Mouse (Mus musculus): ENCODE measurements at regions not wholly inside any gene's neighbourhood (a gene's known extent, or its start where the extent isn't known, plus 50 kb on each side); places are given as distances from the start of the nearest gene placed in this dataset.

GRCm38 (mm10) chr3:38036131-38036530, 311.8 kb upstream of the Gm5148 start:
- Histone ChIP-seq H3K4me2 (no peak overlapping the region), H3K36me3 (no peaks in the 10 kb centered on the region), H3K9ac (no peak overlapping the region), H3K27ac (no peak overlapping the region), H3K4me1 (replicated peaks) (no peaks in the 10 kb centered on the region), H3K4me3 (no peak overlapping the region), H3K9me3 (no peaks in the 10 kb centered on the region), H3K27me3 (no peaks in the 10 kb centered on the region)
- ATAC-seq (ENCODE audit: low FRiP score): no peak

DNA sequence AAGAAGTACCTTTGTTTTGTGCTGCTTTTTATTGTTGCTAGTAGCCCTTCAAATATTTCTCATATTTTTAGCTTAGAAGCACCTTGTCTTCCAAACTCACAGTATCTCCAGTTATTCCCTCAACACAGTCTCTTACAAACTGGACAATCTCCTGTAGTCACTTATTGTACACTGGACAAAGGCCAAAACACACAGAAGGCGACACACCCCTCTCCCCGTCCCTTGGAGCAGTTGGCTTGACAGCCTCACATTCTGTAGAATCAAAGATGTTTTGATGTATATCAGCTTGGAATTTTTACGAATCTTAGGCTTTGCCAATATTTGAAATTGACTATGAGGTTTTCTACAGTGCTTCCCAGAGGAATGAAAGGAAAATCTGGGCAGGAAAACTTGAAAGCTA, 309.8 kb upstream of the Gm5148 start:
- ATAC-seq (ENCODE audit: low FRiP score): no peak
- H3K9me3 ChIP-seq: no peaks in the 10 kb centered on the region

GRCm38 (mm10) chr3:38014768-38015167, 290.5 kb upstream of the Gm5148 start:
- no peaks in the 10 kb centered on the region for H3K4me1 ChIP-seq (replicated peaks)
- H3K27me3 ChIP-seq: no peaks in the 10 kb centered on the region
- no peak overlapping the region for H3K4me2 ChIP-seq
- no peaks in the 10 kb centered on the region for H3K36me3 ChIP-seq
- ATAC-seq (ENCODE audit: low FRiP score): 0 out of 2 replicates have a peak, but pooled peaks have one; percentile 24
- no peak overlapping the region for H3K9ac ChIP-seq
- WGBS: 60% methylated on average over 1 of the region's 1 CpGs
- H3K4me3 ChIP-seq: no peak overlapping the region
- H3K27ac ChIP-seq: no peak overlapping the region
- no peaks in the 10 kb centered on the region for H3K9me3 ChIP-seq

More for the DNA sequence above, 309.8 kb upstream of the Gm5148 start:
- no peak overlapping the region for H3K27ac ChIP-seq
- H3K9ac ChIP-seq: no peak overlapping the region
- H3K4me2 ChIP-seq: no peak overlapping the region
- H3K36me3 ChIP-seq: no peaks in the 10 kb centered on the region
- 73% methylated on average over 3 of the region's 3 CpGs for WGBS
- H3K27me3 ChIP-seq: no peaks in the 10 kb centered on the region
- no peaks in the 10 kb centered on the region for H3K4me1 ChIP-seq (replicated peaks)
- H3K4me3 ChIP-seq: no peak overlapping the region

- Histone ChIP-seq H3K4me2 (no peak overlapping the region), H3K27me3 (no peaks in the 10 kb centered on the region), H3K4me1 (replicated peaks) (no peaks in the 10 kb centered on the region), H3K9me3 (no peaks in the 10 kb centered on the region), H3K36me3 (no peaks in the 10 kb centered on the region), H3K4me3 (no peak overlapping the region), H3K9ac (no peak overlapping the region), H3K27ac (no peak overlapping the region)
- 40% methylated on average over 4 of the region's 4 CpGs for WGBS
- no peak for ATAC-seq (ENCODE audit: low FRiP score)
Measured at GRCm38 (mm10) chr3:38009168-38009567, 284.9 kb upstream of the Gm5148 start.

- no peaks in the 10 kb centered on the region for H3K36me3 ChIP-seq
- 92% methylated on average over 7 of the region's 7 CpGs for WGBS
- ATAC-seq (ENCODE audit: low FRiP score): no peak
Measured at GRCm38 (mm10) chr3:38008321-38008720, 284.0 kb upstream of the Gm5148 start.

DNA sequence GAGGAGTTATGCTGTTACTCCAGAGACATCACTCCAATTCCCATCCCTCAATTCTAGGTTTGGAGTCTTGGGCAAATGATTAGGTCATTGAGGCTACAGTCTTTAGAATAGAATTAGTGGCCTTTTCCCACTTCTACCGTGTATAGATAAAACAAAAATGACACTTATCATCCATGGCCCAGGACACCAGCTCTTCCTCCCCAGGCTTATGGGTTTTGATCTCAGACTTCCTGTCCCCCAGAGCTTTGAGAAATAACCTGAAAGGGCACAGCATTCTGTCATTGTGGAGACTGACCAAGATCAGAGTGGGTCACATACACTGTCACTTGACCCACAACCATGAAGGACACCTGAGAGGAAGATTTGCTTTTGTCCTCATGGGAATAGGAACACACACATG, 283.3 kb upstream of the Gm5148 start:
- H3K4me2 ChIP-seq: no peak overlapping the region
- H3K9ac ChIP-seq: no peak overlapping the region
- H3K27ac ChIP-seq: no peak overlapping the region
- no peaks in the 10 kb centered on the region for H3K36me3 ChIP-seq
- ATAC-seq (ENCODE audit: low FRiP score): no peak
- no peaks in the 10 kb centered on the region for H3K4me1 ChIP-seq (replicated peaks)
- 83% methylated on average over 1 of the region's 1 CpGs for WGBS
- H3K27me3 ChIP-seq: no peaks in the 10 kb centered on the region
- H3K4me3 ChIP-seq: no peak overlapping the region
- no peaks in the 10 kb centered on the region for H3K9me3 ChIP-seq

More at GRCm38 (mm10) chr3:38008321-38008720, 284.0 kb upstream of the Gm5148 start:
- Histone ChIP-seq H3K27me3 (no peaks in the 10 kb centered on the region), H3K9ac (no peak overlapping the region), H3K4me3 (no peak overlapping the region), H3K9me3 (no peaks in the 10 kb centered on the region), H3K4me2 (no peak overlapping the region), H3K27ac (no peak overlapping the region), H3K4me1 (replicated peaks) (no peaks in the 10 kb centered on the region)

DNA sequence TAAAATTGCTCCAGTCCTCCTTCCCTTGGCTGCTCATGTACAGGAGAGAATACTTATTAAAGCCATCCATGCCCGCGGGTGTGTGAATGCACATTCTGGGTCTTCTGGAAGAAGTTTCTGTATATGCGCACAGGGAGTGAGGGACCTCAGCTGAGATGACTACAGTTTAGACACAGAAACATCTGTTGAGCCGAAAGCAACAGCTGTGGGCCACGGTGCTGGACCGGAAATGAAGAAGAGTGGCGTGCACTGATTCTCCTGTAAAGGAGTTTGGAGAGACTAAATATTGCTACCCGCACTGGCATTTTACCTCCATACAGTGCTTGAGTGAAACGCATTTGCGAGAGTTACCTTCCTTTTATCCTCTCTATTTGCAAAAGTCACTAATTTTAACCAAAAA, 278.0 kb upstream of the Gm5148 start:
- no peaks in the 10 kb centered on the region for H3K4me1 ChIP-seq (replicated peaks)
- H3K9ac ChIP-seq: no peak overlapping the region
- no peaks in the 10 kb centered on the region for H3K27me3 ChIP-seq
- H3K27ac ChIP-seq: no peak overlapping the region
- no peaks in the 10 kb centered on the region for H3K36me3 ChIP-seq
- no peak overlapping the region for H3K4me2 ChIP-seq
- no peaks in the 10 kb centered on the region for H3K9me3 ChIP-seq
- ATAC-seq (ENCODE audit: low FRiP score): no peak
- WGBS: 95% methylated on average over 10 of the region's 10 CpGs
- no peak overlapping the region for H3K4me3 ChIP-seq

GRCm38 (mm10) chr3:37999779-38000178, 275.5 kb upstream of the Gm5148 start:
- H3K4me2 ChIP-seq: no peak overlapping the region
- 97% methylated on average over 1 of the region's 1 CpGs for WGBS
- H3K4me1 ChIP-seq (replicated peaks): no peaks in the 10 kb centered on the region
- H3K4me3 ChIP-seq: no peak overlapping the region
- H3K9ac ChIP-seq: no peak overlapping the region
- no peaks in the 10 kb centered on the region for H3K36me3 ChIP-seq
- H3K27me3 ChIP-seq: no peaks in the 10 kb centered on the region
- H3K9me3 ChIP-seq: no peaks in the 10 kb centered on the region
- ATAC-seq (ENCODE audit: low FRiP score): no peak
- no peak overlapping the region for H3K27ac ChIP-seq

DNA sequence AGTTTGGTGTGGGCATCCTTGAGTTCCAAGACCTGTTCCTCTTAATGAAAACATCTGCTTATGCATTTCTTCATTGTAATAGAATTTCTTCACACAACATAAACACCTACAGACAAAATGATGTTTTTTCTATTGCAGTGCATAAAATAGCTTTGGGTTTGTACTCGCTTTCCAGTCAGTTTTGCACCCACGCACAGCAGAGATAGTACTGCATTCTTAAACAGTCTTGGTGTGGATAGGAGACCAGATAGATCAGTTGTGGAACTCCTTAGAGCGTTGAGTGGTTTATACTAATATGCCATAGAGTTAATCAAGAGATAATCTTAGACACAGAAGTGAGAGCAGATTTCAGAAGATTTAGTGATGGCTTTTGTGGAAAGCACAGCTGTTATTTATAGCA, 273.7 kb upstream of the Gm5148 start:
- Histone ChIP-seq H3K36me3 (no peaks in the 10 kb centered on the region), H3K27me3 (no peaks in the 10 kb centered on the region), H3K27ac (no peak overlapping the region), H3K4me1 (replicated peaks) (no peaks in the 10 kb centered on the region), H3K4me2 (no peak overlapping the region), H3K9me3 (no peaks in the 10 kb centered on the region), H3K4me3 (no peak overlapping the region), H3K9ac (no peak overlapping the region)
- no peak for ATAC-seq (ENCODE audit: low FRiP score)
- 90% methylated on average over 3 of the region's 3 CpGs for WGBS

DNA sequence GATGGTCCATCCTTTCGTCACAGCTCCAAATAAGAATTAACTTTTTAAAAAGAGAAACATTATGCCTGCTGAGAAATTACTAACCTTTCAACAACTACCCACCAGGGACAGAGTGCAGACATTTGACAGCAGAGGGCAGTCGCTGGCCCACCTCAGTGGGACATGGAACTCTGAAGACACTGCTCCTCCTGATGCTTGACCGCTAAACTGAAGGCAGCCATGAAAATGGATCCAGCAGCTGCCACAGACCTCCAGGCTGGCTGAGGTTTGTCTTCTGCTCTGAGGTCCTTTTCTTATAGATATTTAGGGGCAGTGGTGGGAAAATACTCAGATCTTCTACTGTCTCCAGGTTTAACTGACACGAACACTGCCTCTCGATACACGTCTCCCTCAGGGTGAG, 265.7 kb upstream of the Gm5148 start:
- Histone ChIP-seq H3K36me3 (no peaks in the 10 kb centered on the region), H3K4me2 (no peak overlapping the region), H3K9me3 (no peaks in the 10 kb centered on the region), H3K4me1 (replicated peaks) (peaks cover 7% of the 10 kb centered on the region), H3K27ac (no peak overlapping the region), H3K27me3 (no peaks in the 10 kb centered on the region), H3K4me3 (no peak overlapping the region), H3K9ac (no peak overlapping the region)
- WGBS: 91% methylated on average over 6 of the region's 6 CpGs
- ATAC-seq (ENCODE audit: low FRiP score): no peak

GRCm38 (mm10) chr3:37987775-37988505, 263.6 kb upstream of the Gm5148 start:
- Histone ChIP-seq H3K36me3 (no peaks in the 10 kb centered on the region), H3K27me3 (no peaks in the 10 kb centered on the region), H3K27ac (no peak overlapping the region), H3K4me1 (replicated peaks) (peaks cover 7% of the 10 kb centered on the region), H3K4me3 (no peak overlapping the region), H3K9me3 (no peaks in the 10 kb centered on the region), H3K4me2 (no peak overlapping the region), H3K9ac (no peak overlapping the region)
- WGBS: 62% methylated on average over 20 of the region's 20 CpGs
- no peak for ATAC-seq (ENCODE audit: low FRiP score)

DNA sequence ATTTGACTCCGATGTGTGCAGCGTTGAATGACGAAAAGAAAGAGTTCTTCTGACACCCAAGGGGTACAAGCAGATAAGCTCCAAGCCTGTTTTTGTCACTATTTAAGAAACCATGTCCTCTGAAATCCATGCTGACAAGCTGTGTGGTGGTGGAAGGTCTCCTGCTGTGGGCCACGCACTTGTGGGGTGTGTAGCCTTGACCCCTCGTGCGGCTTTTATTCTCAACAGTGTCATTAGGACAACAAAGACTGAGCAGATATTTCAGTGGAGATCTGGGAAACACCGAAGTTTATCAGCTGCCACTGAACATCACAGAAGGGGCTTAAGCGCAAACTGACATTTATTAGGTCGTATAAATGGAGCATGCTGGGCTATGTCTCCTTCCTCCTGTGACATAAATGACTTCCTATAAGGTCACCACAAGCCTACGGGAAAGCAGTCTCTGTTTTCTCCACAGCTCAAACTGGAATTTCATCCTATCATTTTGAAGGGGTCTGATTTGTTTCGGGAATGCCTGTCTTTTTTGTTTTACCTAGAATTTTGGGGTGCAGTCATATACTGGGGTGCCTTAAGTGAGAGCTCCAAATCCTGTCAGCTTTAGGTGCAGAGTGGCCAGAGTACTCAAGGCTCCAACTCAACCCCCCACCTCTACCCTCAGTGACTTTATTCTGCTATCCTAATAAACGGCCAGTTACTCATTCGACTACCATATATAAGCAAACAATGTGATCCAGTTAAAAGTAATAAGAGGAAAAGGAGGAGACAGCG, 262.9 kb upstream of the Gm5148 start:
- H3K27me3 ChIP-seq: no peaks in the 10 kb centered on the region
- H3K9ac ChIP-seq: no peak overlapping the region
- H3K27ac ChIP-seq: no peak overlapping the region
- no peaks in the 10 kb centered on the region for H3K36me3 ChIP-seq
- H3K9me3 ChIP-seq: no peaks in the 10 kb centered on the region
- peaks cover 7% of the 10 kb centered on the region for H3K4me1 ChIP-seq (replicated peaks)
- no peak for ATAC-seq (ENCODE audit: low FRiP score)
- 60% methylated on average over 14 of the region's 14 CpGs for whole genome bisulfite sequencing
- H3K4me3 ChIP-seq: no peak overlapping the region
- H3K4me2 ChIP-seq: no peak overlapping the region

DNA sequence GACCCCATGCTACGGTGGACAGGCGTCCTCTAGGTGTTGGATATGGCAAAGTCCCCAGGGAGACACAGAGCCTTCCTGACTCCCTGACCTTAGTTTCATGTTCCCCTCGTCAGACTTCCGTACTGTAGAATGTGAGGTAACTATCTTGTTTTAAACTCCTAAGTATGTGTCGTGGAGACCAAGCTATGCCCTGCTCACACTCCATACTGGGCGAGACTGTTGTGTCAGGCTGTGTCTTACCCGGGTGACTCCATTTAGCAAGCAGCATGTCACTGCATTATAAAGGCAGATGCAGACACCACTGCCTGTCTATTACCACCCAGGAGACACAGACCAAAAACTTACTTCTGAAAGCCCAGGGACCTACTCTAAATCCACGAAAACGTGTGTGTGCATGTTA, 260.4 kb upstream of the Gm5148 start:
- no peaks in the 10 kb centered on the region for H3K36me3 ChIP-seq
- no peak overlapping the region for H3K9ac ChIP-seq
- no peak overlapping the region for H3K4me2 ChIP-seq
- ATAC-seq (ENCODE audit: low FRiP score): no peak
- no peak overlapping the region for H3K4me3 ChIP-seq
- H3K27ac ChIP-seq: no peak overlapping the region
- no peaks in the 10 kb centered on the region for H3K27me3 ChIP-seq
- peaks cover 7% of the 10 kb centered on the region for H3K4me1 ChIP-seq (replicated peaks)
- H3K9me3 ChIP-seq: no peaks in the 10 kb centered on the region
- 89% methylated on average over 9 of the region's 9 CpGs for WGBS

All from hindbrain, embryonic 13.5 days (tissue).